Mouse (Mus musculus): ENCODE data around the gene Psmd11. TPM values are rescaled to one million over a fixed set of nuclear protein-coding genes. Genes with fewer than 3 reads are reported as not detected.
A peak's percentile ranks its signal among the peaks of the same experiment; 100 is the strongest.
"Not testable (repeated sequence)": the region's sequence is repeated elsewhere in the genome, so short reads cannot be mapped to it uniquely, and the experiment has no call there.

Psmd11 gene
- polyA plus RNA-seq (2015; fragmentation: Nextera tagmentation; extraction: Ambion mirVana) = 273 and 278 TPM in 2 replicates

DNA sequence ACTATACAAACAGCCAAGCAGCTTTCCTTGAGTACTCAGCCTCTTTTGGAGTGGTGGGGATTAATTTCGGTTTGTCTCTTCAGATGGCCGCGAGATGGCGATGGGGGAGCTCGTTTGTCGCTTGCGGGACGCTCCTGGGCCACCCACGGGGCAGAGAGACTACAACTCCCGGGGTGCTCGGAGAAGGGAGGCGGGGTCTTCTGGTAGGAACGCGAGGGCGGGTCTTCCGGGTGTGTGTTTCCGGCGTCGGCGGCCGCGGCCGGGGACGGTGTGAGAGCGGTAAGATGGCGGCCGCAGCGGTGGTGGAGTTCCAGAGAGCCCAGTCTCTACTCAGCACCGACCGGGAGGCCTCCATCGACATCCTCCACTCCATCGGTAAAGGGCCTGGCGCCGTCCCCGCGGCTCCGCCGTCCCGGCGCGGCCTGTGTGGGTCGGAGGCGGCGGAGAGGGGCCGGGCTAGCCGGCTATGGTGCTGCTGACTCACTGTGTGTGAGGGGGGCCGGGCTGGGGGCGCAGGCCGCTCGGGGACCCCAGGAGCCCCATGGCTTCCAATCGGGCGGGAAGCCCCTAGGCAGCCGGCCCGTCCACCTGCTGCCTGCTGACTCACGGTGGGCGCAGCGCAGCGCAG is at the start of gene Psmd11:
Psmd11 (plus strand) TSS at position 235 of the 628 bp plus-strand sequence.
- under 1% methylated on average over 58 of the region's 58 CpGs for WGBS
- H3K27me3 ChIP-seq (replicated peaks) = no peaks in the 10 kb centered on the region

DNA sequence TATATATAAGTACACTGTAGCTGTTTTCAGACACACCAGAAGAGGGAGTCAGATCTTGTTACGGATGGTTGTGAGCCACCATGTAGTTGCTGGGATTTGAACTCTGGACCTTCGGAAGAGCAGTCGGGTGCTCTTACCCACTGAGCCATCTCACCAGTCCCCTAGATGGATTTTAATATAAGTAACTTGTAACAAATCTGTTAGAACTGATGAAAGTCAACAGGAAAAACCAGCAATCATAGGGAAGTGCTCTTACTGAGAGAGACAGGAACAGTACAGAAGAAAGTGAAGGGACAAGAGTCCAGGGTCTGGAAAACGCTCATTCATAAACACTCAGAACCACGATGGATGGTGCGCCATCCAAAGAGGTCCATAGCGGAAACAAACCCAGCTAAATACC is 49.2 kb upstream of the Psmd11 start:
- H3K4me1 ChIP-seq = peaks cover 24% of the 10 kb centered on the region
- ATAC-seq (replicated peaks); H3K27ac ChIP-seq; H3K36me3 ChIP-seq (replicated peaks); H3K4me3 ChIP-seq; H3K4me2 ChIP-seq; H3K9me3 ChIP-seq; H3K27me3 ChIP-seq (replicated peaks); H3K9ac ChIP-seq: not testable (repeated sequence)
- 95% methylated on average over 7 of the region's 7 CpGs for WGBS

More for the DNA sequence above, at the start of gene Psmd11:
- Histone ChIP-seq H3K9ac (peak within 1 kb of the TSS; percentile 84), H3K4me1 (peaks cover 17% of the 10 kb centered on the region), H3K27ac (peak within 1 kb of the TSS; percentile 90), H3K4me2 (peak within 1 kb of the TSS; percentile 76), H3K4me3 (peak within 1 kb of the TSS; percentile 96), H3K36me3 (replicated peaks) (peaks cover 16% of the 10 kb centered on the region), H3K9me3 (no peaks in the 10 kb centered on the region)
- ATAC-seq (replicated peaks) = peak; percentile 99

DNA sequence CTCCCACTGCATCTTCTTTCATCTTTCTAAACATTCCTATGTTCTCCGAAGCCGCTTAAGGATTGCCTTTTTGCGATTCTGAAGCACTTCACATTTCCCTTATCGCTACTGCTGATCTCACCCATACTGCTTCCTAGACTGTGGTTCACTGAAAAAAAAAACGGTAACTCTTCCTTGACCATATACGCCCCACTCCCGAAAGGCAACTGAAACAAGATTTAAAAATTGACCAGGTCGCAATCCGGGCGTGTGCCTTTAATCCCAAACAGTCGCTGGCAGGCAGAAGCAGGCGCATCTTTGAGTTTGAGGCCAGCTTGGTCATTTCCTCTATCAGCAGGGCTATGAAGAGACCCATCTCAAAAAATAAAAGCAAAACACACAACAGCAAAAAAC is 45.8 kb upstream of the Psmd11 start:
- peak overlapping the region; percentile 63 for H3K4me3 ChIP-seq
- 4% methylated on average over 12 of the region's 12 CpGs for WGBS

DNA sequence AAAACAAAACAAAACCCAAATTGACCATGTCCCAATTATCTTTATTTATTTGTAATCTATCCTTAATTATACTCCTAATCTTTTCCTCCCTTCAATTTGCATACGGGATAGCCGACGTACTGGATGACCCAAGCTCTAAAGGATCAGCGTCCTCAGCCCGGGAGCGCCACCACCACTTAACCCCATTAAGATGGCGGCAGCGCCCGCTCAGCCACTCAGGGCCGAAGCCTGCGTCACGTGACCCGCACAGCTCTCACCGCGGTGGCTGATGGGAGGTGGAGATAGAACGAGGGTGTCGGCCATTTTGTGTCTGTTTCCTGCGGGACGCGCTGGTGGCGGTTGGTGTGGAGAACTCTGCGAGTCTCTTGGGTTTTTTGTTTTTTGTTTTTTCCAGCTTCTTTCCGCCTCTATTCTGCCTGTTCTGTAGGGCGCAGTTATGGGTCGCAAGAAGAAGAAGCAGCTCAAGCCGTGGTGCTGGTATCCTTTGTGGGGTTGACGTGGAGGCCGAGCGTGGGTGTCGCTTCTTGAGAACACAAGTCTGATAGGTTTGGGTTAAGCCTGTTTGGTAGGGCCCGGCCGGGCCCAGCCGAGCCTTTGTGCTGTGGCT is 45.3 kb upstream of the Psmd11 start, which contains the start of gene Zfp207:
Zfp207 (plus strand) TSS at position 261 of the 607 bp plus-strand sequence.
- Histone ChIP-seq H3K27ac (peak within 1 kb of the TSS; percentile 81), H3K4me3 (peak within 1 kb of the TSS; percentile 63), H3K4me2 (peak within 1 kb of the TSS; percentile 79), H3K9me3 (no peaks in the 10 kb centered on the region), H3K4me1 (peaks cover 45% of the 10 kb centered on the region), H3K36me3 (replicated peaks) (peaks cover 4% of the 10 kb centered on the region; the same call in 1 of the 2 replicates), H3K9ac (peak within 1 kb of the TSS; percentile 73), H3K27me3 (replicated peaks) (no peaks in the 10 kb centered on the region)
- peak; percentile 97 for ATAC-seq (replicated peaks)
- under 1% methylated on average over 33 of the region's 33 CpGs for WGBS

More for the DNA sequence above, 45.8 kb upstream of the Psmd11 start:
- H3K4me1 ChIP-seq = peaks cover 43% of the 10 kb centered on the region
- H3K9ac ChIP-seq = peak overlapping the region; percentile 69
- peak; percentile 34; the same call in 1 of the 2 replicates for ATAC-seq (replicated peaks)
- H3K4me2 ChIP-seq = peak overlapping the region; percentile 65
- no peaks in the 10 kb centered on the region for H3K27me3 ChIP-seq (replicated peaks)
- H3K27ac ChIP-seq = peak overlapping the region; percentile 81
- H3K36me3 ChIP-seq (replicated peaks) = no peaks in the 10 kb centered on the region
- no peaks in the 10 kb centered on the region for H3K9me3 ChIP-seq

DNA sequence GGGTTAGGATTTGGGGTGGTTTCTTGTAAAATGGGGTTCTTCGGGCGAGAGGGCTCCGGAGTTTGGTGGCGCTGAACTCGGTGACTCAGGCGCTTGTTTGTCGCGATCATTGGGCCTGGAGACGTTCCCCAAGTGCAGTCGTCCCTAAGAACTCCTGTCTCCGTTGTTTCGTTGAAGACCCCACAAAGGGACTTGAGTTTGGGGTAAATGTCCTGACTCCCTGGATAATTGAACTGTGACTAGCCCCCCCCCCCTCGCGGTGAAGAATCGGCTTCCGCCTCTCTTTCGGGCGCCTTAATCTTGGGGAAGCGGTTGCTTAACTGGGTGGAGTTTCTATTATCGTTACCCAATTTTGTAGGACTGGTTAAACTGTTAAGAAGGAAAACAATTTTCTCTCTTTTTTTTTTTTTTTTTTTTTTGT is 44.8 kb upstream of the Psmd11 start:
- Histone ChIP-seq H3K9me3 (no peaks in the 10 kb centered on the region), H3K9ac (peak overlapping the region; percentile 73), H3K27ac (peak overlapping the region; percentile 81), H3K4me2 (peak overlapping the region; percentile 79; the same call in 1 of the 2 replicates), H3K4me1 (peaks cover 42% of the 10 kb centered on the region), H3K36me3 (replicated peaks) (peaks cover 9% of the 10 kb centered on the region; the same call in 1 of the 2 replicates), H3K4me3 (peak overlapping the region; percentile 63), H3K27me3 (replicated peaks) (no peaks in the 10 kb centered on the region)
- ATAC-seq (replicated peaks) = peak; percentile 42
- under 1% methylated on average over 20 of the region's 20 CpGs for WGBS

DNA sequence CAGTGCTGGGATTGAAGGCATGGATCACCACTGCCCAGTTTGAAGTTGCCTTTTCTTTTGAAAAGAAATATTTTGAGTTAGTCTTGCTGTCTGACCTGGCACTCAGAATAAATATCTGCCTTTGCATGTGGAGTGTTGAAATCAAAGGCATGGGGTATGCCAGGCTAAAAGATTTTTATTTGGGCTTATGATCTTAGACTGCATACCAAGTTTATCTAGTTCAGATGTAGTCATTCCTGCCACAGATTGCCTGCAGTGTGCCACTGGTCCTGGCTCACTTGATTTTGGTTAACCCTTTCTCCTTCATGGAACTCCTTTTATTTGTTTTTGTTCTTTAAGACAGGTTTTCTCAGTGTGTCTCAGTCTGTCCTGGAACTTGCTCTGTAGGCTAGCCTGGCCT is 44.0 kb upstream of the Psmd11 start:
- Histone ChIP-seq H3K4me1 (peaks cover 42% of the 10 kb centered on the region), H3K36me3 (replicated peaks) (peaks cover 15% of the 10 kb centered on the region; the same call in 1 of the 2 replicates), H3K9ac (peak overlapping the region; percentile 33), H3K27ac (no peak overlapping the region), H3K4me3 (peak overlapping the region; percentile 63), H3K27me3 (replicated peaks) (no peaks in the 10 kb centered on the region), H3K9me3 (no peaks in the 10 kb centered on the region), H3K4me2 (peak overlapping the region; percentile 79)
- no peak for ATAC-seq (replicated peaks)

DNA sequence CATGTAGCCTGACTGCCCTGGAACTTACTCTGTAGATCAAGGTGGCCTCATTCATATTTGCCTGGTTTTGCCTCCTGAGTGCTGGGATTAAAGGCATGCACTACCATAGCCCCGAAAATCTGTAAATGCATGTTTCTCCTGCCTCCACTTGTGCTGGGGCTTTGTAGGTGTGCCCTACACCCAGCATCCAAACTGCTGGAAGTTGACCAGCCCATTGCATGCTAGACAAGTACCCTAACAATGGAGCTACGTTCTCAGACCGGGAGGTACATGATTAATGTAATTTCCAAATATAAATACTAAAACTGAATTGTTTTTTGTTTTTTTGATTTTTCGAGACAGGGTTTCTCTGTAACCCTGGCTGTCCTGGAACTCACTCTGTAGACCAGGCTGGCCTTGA is 43.4 kb upstream of the Psmd11 start:
- Histone ChIP-seq H3K9ac (peak overlapping the region; percentile 33), H3K9me3 (no peaks in the 10 kb centered on the region), H3K36me3 (replicated peaks) (peaks cover 15% of the 10 kb centered on the region; the same call in 1 of the 2 replicates), H3K4me2 (peak overlapping the region; percentile 79), H3K27me3 (replicated peaks) (no peaks in the 10 kb centered on the region), H3K4me3 (peak overlapping the region; percentile 63), H3K27ac (no peak overlapping the region), H3K4me1 (peaks cover 42% of the 10 kb centered on the region)
- ATAC-seq (replicated peaks) = no peak
- 45% methylated on average over 4 of the region's 4 CpGs for WGBS

DNA sequence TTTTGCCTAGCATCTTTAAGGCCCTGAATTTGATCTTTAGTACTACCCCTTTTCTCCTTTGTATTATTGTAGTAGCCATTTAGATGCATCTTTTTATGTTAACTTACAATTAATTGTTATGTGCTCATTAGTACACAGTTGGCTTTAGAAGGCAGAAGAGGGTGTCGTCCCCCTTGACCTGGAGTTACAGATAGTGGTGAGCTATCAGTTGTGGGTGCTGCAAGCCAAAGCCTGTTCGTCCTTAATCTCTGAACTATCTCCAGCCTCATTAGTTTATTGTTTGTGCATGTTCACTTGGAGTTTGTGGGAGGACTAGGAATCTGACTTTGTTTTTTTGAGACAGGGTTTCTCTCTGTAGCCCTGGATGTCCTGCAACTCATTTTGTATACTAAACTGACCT is 41.6 kb upstream of the Psmd11 start:
- Histone ChIP-seq H3K4me1 (peaks cover 42% of the 10 kb centered on the region), H3K36me3 (replicated peaks) (peaks cover 21% of the 10 kb centered on the region; the same call in 1 of the 2 replicates), H3K4me2 (peak overlapping the region; percentile 79), H3K27me3 (replicated peaks) (no peaks in the 10 kb centered on the region), H3K27ac (no peak overlapping the region), H3K9me3 (no peaks in the 10 kb centered on the region), H3K9ac (no peak overlapping the region), H3K4me3 (0 out of 2 replicates have a peak overlapping the region, but pooled peaks have one; percentile 4)
- ATAC-seq (replicated peaks) = no peak
- WGBS = 82% methylated on average over 2 of the region's 2 CpGs

DNA sequence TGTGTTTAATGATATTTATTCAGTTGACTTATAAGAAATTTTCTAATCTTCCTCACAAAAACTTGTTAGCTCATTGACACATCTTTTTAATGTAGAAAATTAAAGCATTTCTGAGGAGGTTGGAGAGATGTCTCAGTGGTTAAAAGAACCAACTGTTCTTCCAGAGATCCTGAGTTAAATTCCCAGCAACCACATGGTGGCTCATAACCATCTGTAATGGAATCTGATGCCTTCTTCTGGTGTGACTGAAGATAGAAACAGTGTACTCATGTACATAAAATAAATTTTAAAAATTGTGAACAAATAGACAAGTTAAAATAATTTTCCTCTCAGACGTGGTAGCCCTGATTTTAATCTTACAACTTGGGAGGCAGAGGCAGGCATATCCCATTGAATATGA is 38.5 kb upstream of the Psmd11 start:
- Histone ChIP-seq H3K27me3 (replicated peaks) (no peaks in the 10 kb centered on the region), H3K27ac (no peak overlapping the region), H3K9me3 (no peaks in the 10 kb centered on the region), H3K4me3 (no peak overlapping the region), H3K4me2 (no peak overlapping the region), H3K36me3 (replicated peaks) (peaks cover 32% of the 10 kb centered on the region), H3K4me1 (peaks cover 28% of the 10 kb centered on the region), H3K9ac (no peak overlapping the region)
- ATAC-seq (replicated peaks) = no peak
- 92% methylated on average over 1 of the region's 1 CpGs for WGBS

DNA sequence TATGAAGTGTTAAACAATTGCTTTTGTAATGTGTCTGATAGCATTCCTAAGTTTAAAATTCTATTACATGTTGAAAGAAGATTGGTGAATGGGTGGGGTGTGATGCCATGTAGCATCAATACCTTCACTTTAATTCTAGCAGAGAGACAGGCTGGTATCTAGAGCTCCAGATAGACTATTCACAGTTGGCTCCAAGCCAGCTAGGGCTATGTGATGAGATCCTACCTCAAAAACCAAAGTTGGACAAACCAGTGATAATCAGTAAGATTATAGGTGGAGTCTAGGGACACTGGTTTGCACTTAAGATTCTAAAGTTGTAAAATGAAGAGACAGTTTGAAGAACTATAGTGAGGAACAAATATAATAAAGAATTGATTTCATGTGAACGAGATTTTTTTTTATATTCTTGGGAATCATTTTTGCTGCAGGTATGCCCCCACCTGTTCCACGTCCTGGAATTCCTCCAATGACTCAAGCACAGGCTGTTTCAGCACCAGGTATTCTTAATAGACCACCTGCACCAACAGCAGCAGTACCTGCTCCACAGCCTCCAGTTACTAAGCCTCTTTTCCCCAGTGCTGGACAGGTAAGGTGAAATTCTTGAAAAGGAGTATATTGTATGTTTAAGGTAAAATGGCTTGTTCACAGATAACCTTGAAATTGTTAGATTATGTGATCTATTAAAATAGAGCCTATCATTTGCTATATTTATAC is 36.9 kb upstream of the Psmd11 start:
- H3K4me1 ChIP-seq = peaks cover 11% of the 10 kb centered on the region
- WGBS = 99% methylated on average over 2 of the region's 2 CpGs
- H3K27me3 ChIP-seq (replicated peaks) = no peaks in the 10 kb centered on the region
- no peak overlapping the region for H3K4me2 ChIP-seq
- peaks cover 46% of the 10 kb centered on the region for H3K36me3 ChIP-seq (replicated peaks)
- no peak overlapping the region for H3K27ac ChIP-seq
- H3K4me3 ChIP-seq = no peak overlapping the region
- no peaks in the 10 kb centered on the region for H3K9me3 ChIP-seq
- H3K9ac ChIP-seq = no peak overlapping the region
- no peak for ATAC-seq (replicated peaks)

DNA sequence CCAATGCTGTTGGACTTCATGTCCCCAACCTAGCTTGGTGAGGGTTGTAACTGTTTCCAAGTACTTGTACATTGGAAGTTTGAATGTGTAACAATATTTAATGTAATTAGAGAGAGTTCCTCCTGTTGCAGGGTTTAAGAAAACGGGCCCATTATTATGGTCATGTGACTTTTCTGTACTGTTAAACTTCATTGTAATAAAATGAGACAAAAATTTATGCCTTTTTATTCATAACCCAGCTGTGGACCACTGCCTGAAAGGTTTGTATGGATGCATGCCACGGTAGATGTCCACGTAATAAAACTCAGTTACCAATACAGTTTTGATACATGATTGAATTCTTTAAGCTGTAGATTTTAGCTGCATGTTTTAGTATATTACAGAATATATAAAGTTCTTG is 32.5 kb upstream of the Psmd11 start:
- ATAC-seq (replicated peaks) = no peak
- Histone ChIP-seq H3K27ac (no peak overlapping the region), H3K4me1 (no peaks in the 10 kb centered on the region), H3K9ac (no peak overlapping the region), H3K27me3 (replicated peaks) (no peaks in the 10 kb centered on the region), H3K9me3 (no peaks in the 10 kb centered on the region), H3K4me3 (no peak overlapping the region), H3K36me3 (replicated peaks) (peaks cover 46% of the 10 kb centered on the region), H3K4me2 (no peak overlapping the region)
- WGBS = 95% methylated on average over 3 of the region's 3 CpGs

DNA sequence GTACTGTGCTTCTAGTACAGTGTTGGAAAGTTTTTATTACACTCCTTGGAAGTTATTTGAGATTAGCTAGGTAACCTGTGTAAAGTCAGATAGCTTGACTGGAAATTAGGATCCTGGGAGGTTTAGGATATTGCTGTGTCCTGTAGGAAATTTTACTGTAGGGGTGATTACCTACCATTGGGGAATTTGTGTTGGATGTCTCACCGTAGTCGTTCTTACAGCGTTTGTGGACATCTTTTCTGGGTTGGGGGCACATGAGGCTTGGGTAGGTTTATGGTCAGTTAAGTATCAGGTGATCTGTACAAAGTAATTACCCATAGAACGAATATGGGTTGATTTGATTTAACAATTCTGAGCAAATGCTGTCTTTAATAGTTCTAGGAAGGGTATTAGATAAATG is 31.8 kb upstream of the Psmd11 start:
- H3K36me3 ChIP-seq (replicated peaks) = peaks cover 44% of the 10 kb centered on the region
- H3K4me2 ChIP-seq = no peak overlapping the region

More for the DNA sequence above, 31.8 kb upstream of the Psmd11 start:
- WGBS = 94% methylated on average over 4 of the region's 4 CpGs
- ATAC-seq (replicated peaks) = no peak
- Histone ChIP-seq H3K9me3 (no peaks in the 10 kb centered on the region), H3K4me3 (no peak overlapping the region), H3K27ac (no peak overlapping the region), H3K4me1 (no peaks in the 10 kb centered on the region), H3K27me3 (replicated peaks) (no peaks in the 10 kb centered on the region), H3K9ac (no peak overlapping the region)
